Mouse (Mus musculus): Measurements from ENCODE around the gene 1810043G02Rik. TPM values are rescaled to one million over a fixed set of nuclear protein-coding genes. Genes with fewer than 3 reads are reported as not detected.
"Not testable (repeated sequence)": the region's sequence is repeated elsewhere in the genome, so short reads cannot be mapped to it uniquely, and the experiment has no call there.

1810043G02Rik gene
- total RNA-seq (2021), result 1 to 10 TPM; 4.0 to 4.7 TPM
- long read RNA-seq, experiment 1, result 0 reads
- long read RNA-seq, experiment 2, result 0 reads

GRCm38 (mm10) chr10:77978351-77979350, at the start of gene 1810043G02Rik:
Gene 1810043G02Rik (plus strand): TSS chr10:77978524.
- DNase-seq, result peak; percentile 98

- DNase-seq, result no peak
These were observed 38.6 kb upstream of the 1810043G02Rik start for GRCm38 (mm10) chr10:77939685-77940084.

GRCm38 (mm10) chr10:77950468-77950867, 27.9 kb upstream of the 1810043G02Rik start:
- not testable (repeated sequence) for DNase-seq

- DNase-seq, result no peak
These were observed 15.6 kb upstream of the 1810043G02Rik start for GRCm38 (mm10) chr10:77962725-77963124.

GRCm38 (mm10) chr10:77963971-77964370, 14.4 kb upstream of the 1810043G02Rik start:
- no peak for DNase-seq

- DNase-seq, result peak; percentile 33
These were observed 8.9 kb upstream of the 1810043G02Rik start for GRCm38 (mm10) chr10:77969274-77969972.

- no peak for DNase-seq
These were observed 8.4 kb upstream of the 1810043G02Rik start for GRCm38 (mm10) chr10:77969973-77970325.

- DNase-seq, result peak; percentile 21
These were observed 7.8 kb upstream of the 1810043G02Rik start, which contains the start of gene Trpm2 for GRCm38 (mm10) chr10:77970481-77970880. Gene Trpm2 (minus strand): TSS chr10:77970563.

GRCm38 (mm10) chr10:77971191-77971590, 7.1 kb upstream of the 1810043G02Rik start:
- no peak for DNase-seq

- DNase-seq, result no peak
These were observed 6.4 kb upstream of the 1810043G02Rik start for GRCm38 (mm10) chr10:77971709-77972553.

GRCm38 (mm10) chr10:77974323-77974722, 4.0 kb upstream of the 1810043G02Rik start:
- DNase-seq, result no peak

- no peak for DNase-seq
These were observed 3.5 kb upstream of the 1810043G02Rik start for GRCm38 (mm10) chr10:77974811-77975210.

GRCm38 (mm10) chr10:77975653-77976052, 2.7 kb upstream of the 1810043G02Rik start:
- no peak for DNase-seq

- no peak for DNase-seq
These were observed 1.7 kb upstream of the 1810043G02Rik start for GRCm38 (mm10) chr10:77976458-77977150.

- peak; percentile 41 for DNase-seq
These were observed 6.3 kb downstream of the 1810043G02Rik start for GRCm38 (mm10) chr10:77984660-77985059.

- no peak for DNase-seq
These were observed 7.5 kb downstream of the 1810043G02Rik start for GRCm38 (mm10) chr10:77985775-77986174.

- no peak for DNase-seq
These were observed 17.3 kb downstream of the 1810043G02Rik start for GRCm38 (mm10) chr10:77995639-77996038.

GRCm38 (mm10) chr10:78000200-78000599, 21.9 kb downstream of the 1810043G02Rik start:
- DNase-seq, result no peak

- peak; percentile 64 for DNase-seq
These were observed 23.5 kb downstream of the 1810043G02Rik start for GRCm38 (mm10) chr10:78001796-78002195.

- DNase-seq, result no peak
These were observed 24.0 kb downstream of the 1810043G02Rik start for GRCm38 (mm10) chr10:78002316-78002715.

- no peak for DNase-seq
These were observed 26.3 kb downstream of the 1810043G02Rik start for GRCm38 (mm10) chr10:78004479-78005100.
